Mouse (Mus musculus) brain, embryonic 14.5 days (tissue): Measurements from ENCODE around the gene Sirt2.

Experiments
- CTCF ChIP-seq: fragments of 200-500 bp; IDR thresholded peaks from 2 replicates; pipeline ENCODE4 v1.5.1; 2012; ENCODE audit warnings: inconsistent platforms, mild to moderate bottlenecking, moderate library complexity, borderline replicate concordance; ENCODE audit not compliant: insufficient read depth, insufficient read length; ENCODE audit errors: extremely low read depth
- POLR2A ChIP-seq: fragments of 200-500 bp; IDR thresholded peaks from 2 replicates; pipeline ENCODE4 v1.6.1; 2012; ENCODE audit warnings: mild to moderate bottlenecking, inconsistent platforms, borderline replicate concordance; ENCODE audit not compliant: poor library complexity, insufficient read depth, insufficient read length, severe bottlenecking; ENCODE audit errors: extremely low read depth

DNA sequence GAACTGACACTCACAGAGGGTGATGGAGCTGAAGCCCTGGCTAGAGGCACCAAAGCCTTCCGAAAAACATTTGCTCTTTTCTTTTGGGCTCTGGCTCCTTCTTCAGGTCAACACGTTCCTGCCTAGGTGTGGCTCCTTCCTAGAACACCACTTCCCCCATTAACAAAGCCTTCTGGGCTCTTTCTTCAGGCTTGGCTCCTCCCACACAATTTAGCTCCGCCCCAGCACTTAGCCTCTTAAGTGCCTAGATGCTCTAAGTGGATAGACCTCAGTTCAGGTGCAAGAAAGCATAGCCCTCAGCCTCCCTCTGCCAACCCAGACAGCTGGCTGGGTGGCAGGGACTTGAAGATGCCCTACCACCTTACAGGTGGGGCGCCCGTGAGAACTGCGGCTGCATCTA, 30.8 kb upstream of the Sirt2 start:
- TF ChIP-seq CTCF (no peak), POLR2A (no peak)
